Mouse (Mus musculus): ENCODE results near the gene Top1.
A peak's percentile ranks its signal among the peaks of the same experiment; 100 is the strongest.

The Top1 gene

GRCm38 (mm10) chr2:160645614-160646137 lies at the start of gene Top1:
Top1 (plus strand) TSS chr2:160645888.
- peak; percentile 100 for DNase-seq (ENCODE audit: low spot score in 2 of 2)

- peak; percentile 45 to 64 for DNase-seq (ENCODE audit: low spot score in 2 of 2)
These were observed 48.0 kb upstream of the Top1 start for GRCm38 (mm10) chr2:160597582-160598281.

GRCm38 (mm10) chr2:160601805-160602204 lies 43.9 kb upstream of the Top1 start:
- DNase-seq (ENCODE audit: low spot score in 2 of 2) = no peak

GRCm38 (mm10) chr2:160603154-160603933 lies 42.3 kb upstream of the Top1 start:
- DNase-seq (ENCODE audit: low spot score in 2 of 2) = no peak

- no peak for DNase-seq (ENCODE audit: low spot score in 2 of 2)
These were observed 35.7 kb upstream of the Top1 start for GRCm38 (mm10) chr2:160610012-160610411.

GRCm38 (mm10) chr2:160613186-160613919 lies 32.3 kb upstream of the Top1 start:
- DNase-seq (ENCODE audit: low spot score in 2 of 2) = no peak

GRCm38 (mm10) chr2:160617741-160618140 lies 27.9 kb upstream of the Top1 start:
- DNase-seq (ENCODE audit: low spot score in 2 of 2) = no peak

- no peak for DNase-seq (ENCODE audit: low spot score in 2 of 2)
These were observed 27.0 kb upstream of the Top1 start for GRCm38 (mm10) chr2:160618619-160619220.

- no peak for DNase-seq (ENCODE audit: low spot score in 2 of 2)
These were observed 26.4 kb upstream of the Top1 start for GRCm38 (mm10) chr2:160619300-160619699.

- DNase-seq (ENCODE audit: low spot score in 2 of 2) = peak; percentile 88 to 90
These were observed 25.9 kb upstream of the Top1 start for GRCm38 (mm10) chr2:160619831-160620230.

GRCm38 (mm10) chr2:160620279-160620963 lies 25.3 kb upstream of the Top1 start:
- DNase-seq (ENCODE audit: low spot score in 2 of 2) = peak; percentile 29 to 41

- DNase-seq (ENCODE audit: low spot score in 2 of 2) = peak; percentile 64 to 78
These were observed 24.7 kb upstream of the Top1 start for GRCm38 (mm10) chr2:160621001-160621448.

GRCm38 (mm10) chr2:160621661-160622211 lies 24.0 kb upstream of the Top1 start:
- DNase-seq (ENCODE audit: low spot score in 2 of 2) = peak; percentile 92 to 96

GRCm38 (mm10) chr2:160622646-160623045 lies 23.0 kb upstream of the Top1 start:
- DNase-seq (ENCODE audit: low spot score in 2 of 2) = no peak

- no peak for DNase-seq (ENCODE audit: low spot score in 2 of 2)
These were observed 21.9 kb upstream of the Top1 start for GRCm38 (mm10) chr2:160623745-160624144.

- DNase-seq (ENCODE audit: low spot score in 2 of 2) = no peak
These were observed 18.3 kb upstream of the Top1 start for GRCm38 (mm10) chr2:160627207-160628025.

GRCm38 (mm10) chr2:160628055-160628454 lies 17.6 kb upstream of the Top1 start:
- no peak for DNase-seq (ENCODE audit: low spot score in 2 of 2)

GRCm38 (mm10) chr2:160628666-160629527 lies 16.8 kb upstream of the Top1 start:
- no peak for DNase-seq (ENCODE audit: low spot score in 2 of 2)

- no peak for DNase-seq (ENCODE audit: low spot score in 2 of 2)
These were observed 16.2 kb upstream of the Top1 start for GRCm38 (mm10) chr2:160629528-160629830.
